Mouse (Mus musculus) hindbrain, embryonic 10.5 days (tissue): ENCODE data around the gene Vstm4. TPM values are rescaled to one million over a fixed set of nuclear protein-coding genes. Genes with fewer than 3 reads are reported as not detected.
A peak's percentile ranks its signal among the peaks of the same experiment; 100 is the strongest.

Source experiments
- DNase-seq: peaks from one replicate; pipeline ENCODE4 v3.0.0-alpha.2; 2017; ENCODE audit warnings: low spot score
- H3K27ac ChIP-seq: fragments of 300-500 bp; sonication (generic); 2 replicates; pipeline ENCODE4 v1.5.1; 2016; ENCODE audit warnings: mild to moderate bottlenecking, moderate library complexity
- H3K27me3 ChIP-seq: fragments of 300-500 bp; sonication (generic); 2 replicates; pipeline ENCODE4 v1.6.1; 2016; ENCODE audit warnings: mild to moderate bottlenecking; ENCODE audit not compliant: poor library complexity, insufficient read depth, severe bottlenecking
- H3K36me3 ChIP-seq: fragments of 300-500 bp; sonication (generic); 2 replicates; pipeline ENCODE4 v1.6.1; 2016; ENCODE audit warnings: mild to moderate bottlenecking, moderate library complexity
- H3K4me1 ChIP-seq: fragments of 300-500 bp; sonication (generic); replicated peaks from 2 replicates; pipeline ENCODE4 v1.6.1; 2016; ENCODE audit warnings: mild to moderate bottlenecking
- H3K4me3 ChIP-seq: fragments of 300-500 bp; sonication (generic); 2 replicates; pipeline ENCODE4 v1.5.1; 2016; ENCODE audit warnings: mild to moderate bottlenecking, moderate library complexity
- H3K9me3 ChIP-seq: fragments of 300-500 bp; sonication (generic); 2 replicates; pipeline ENCODE4 v1.6.1; 2016; ENCODE audit warnings: mild to moderate bottlenecking, moderate library complexity
- WGBS: fragments of 180-500 bp; shearing (Covaris S2); methylation state at CpG from one replicate; pipeline ENCODE4 v1.1.7; 2016; 5-methylcytosine and 5-hydroxymethylcytosine counted together
- polyA plus RNA-seq: library from polyadenylated mRNA; unstranded; fragments of >200 nt; fragmentation: Nextera tagmentation; extraction: Ambion mirVana; gene quantifications from 2 replicates; pipeline ENCODE4 v1.2.1, GENCODE M21; 2016

Vstm4 gene
- polyA plus RNA-seq, 1 experiment from 2014 or later, result 2.9 TPM

GRCm38 (mm10) chr14:32827994-32828650 lies 28.4 kb upstream of the Vstm4 start:
- peaks cover 7% of the 10 kb centered on the region; the same call in 1 of the 2 replicates for H3K9me3 ChIP-seq
- WGBS, result 50% methylated on average over 6 of the region's 6 CpGs
- H3K36me3 ChIP-seq, result no peaks in the 10 kb centered on the region
- no peak overlapping the region for H3K4me3 ChIP-seq
- peaks cover 47% of the 10 kb centered on the region for H3K4me1 ChIP-seq
- peak overlapping the region; percentile 41 for H3K27ac ChIP-seq
- no peaks in the 10 kb centered on the region for H3K27me3 ChIP-seq
- DNase-seq, result no peak

- Histone ChIP-seq H3K27me3 (no peaks in the 10 kb centered on the region), H3K27ac (no peak within 1 kb of the TSS), H3K4me3 (no peak within 1 kb of the TSS), H3K9me3 (peaks cover 7% of the 10 kb centered on the region; the same call in 1 of the 2 replicates), H3K36me3 (no peaks in the 10 kb centered on the region), H3K4me1 (peaks cover 8% of the 10 kb centered on the region; the same call in 1 of the 2 replicates)
- 81% methylated on average over 8 of the region's 8 CpGs for WGBS
- no peak for DNase-seq
Observed at GRCm38 (mm10) chr14:32833847-32834246, 22.7 kb upstream of the Vstm4 start, which contains the start of gene Fam170b. TSS of gene Fam170b (plus strand) at chr14:32833962.

GRCm38 (mm10) chr14:32835181-32835580 lies 21.4 kb upstream of the Vstm4 start:
- 91% methylated on average over 14 of the region's 14 CpGs for WGBS
- peaks cover 3% of the 10 kb centered on the region; the same call in 1 of the 2 replicates for H3K9me3 ChIP-seq
- H3K27me3 ChIP-seq, result no peaks in the 10 kb centered on the region
- H3K4me1 ChIP-seq, result peaks cover 8% of the 10 kb centered on the region; the same call in 1 of the 2 replicates
- DNase-seq, result no peak
- no peaks in the 10 kb centered on the region for H3K36me3 ChIP-seq
- no peak overlapping the region for H3K4me3 ChIP-seq
- no peak overlapping the region for H3K27ac ChIP-seq

GRCm38 (mm10) chr14:32835596-32835995 lies 21.0 kb upstream of the Vstm4 start:
- WGBS, result 89% methylated on average over 14 of the region's 14 CpGs
- Histone ChIP-seq H3K4me3 (no peak overlapping the region), H3K4me1 (peaks cover 8% of the 10 kb centered on the region; the same call in 1 of the 2 replicates), H3K9me3 (no peaks in the 10 kb centered on the region), H3K27ac (no peak overlapping the region), H3K27me3 (no peaks in the 10 kb centered on the region), H3K36me3 (no peaks in the 10 kb centered on the region)
- DNase-seq, result no peak

- 90% methylated on average over 11 of the region's 11 CpGs for WGBS
- Histone ChIP-seq H3K4me3 (no peak overlapping the region), H3K4me1 (peaks cover 8% of the 10 kb centered on the region; the same call in 1 of the 2 replicates), H3K27me3 (no peaks in the 10 kb centered on the region), H3K27ac (no peak overlapping the region), H3K36me3 (no peaks in the 10 kb centered on the region), H3K9me3 (no peaks in the 10 kb centered on the region)
- no peak for DNase-seq
Observed at GRCm38 (mm10) chr14:32836191-32836590, 20.4 kb upstream of the Vstm4 start.

GRCm38 (mm10) chr14:32842052-32842451 lies 14.5 kb upstream of the Vstm4 start:
- H3K4me1 ChIP-seq, result no peaks in the 10 kb centered on the region
- no peaks in the 10 kb centered on the region for H3K9me3 ChIP-seq
- H3K36me3 ChIP-seq, result no peaks in the 10 kb centered on the region
- no peak for DNase-seq
- no peak overlapping the region for H3K4me3 ChIP-seq
- H3K27me3 ChIP-seq, result no peaks in the 10 kb centered on the region
- no peak overlapping the region for H3K27ac ChIP-seq

GRCm38 (mm10) chr14:32854059-32854458 lies 2.5 kb upstream of the Vstm4 start:
- no peaks in the 10 kb centered on the region for H3K36me3 ChIP-seq
- no peak for DNase-seq
- H3K9me3 ChIP-seq, result no peaks in the 10 kb centered on the region
- H3K4me3 ChIP-seq, result no peak overlapping the region
- H3K27ac ChIP-seq, result no peak overlapping the region
- H3K4me1 ChIP-seq, result 0 out of 2 replicates have a peak, but pooled peaks cover 11% of the 10 kb centered on the region
- peaks cover 34% of the 10 kb centered on the region for H3K27me3 ChIP-seq
- WGBS, result 91% methylated on average over 4 of the region's 4 CpGs

GRCm38 (mm10) chr14:32856246-32856645 lies 310 bp upstream of the Vstm4 start:
- DNase-seq, result no peak
- Histone ChIP-seq H3K9me3 (no peaks in the 10 kb centered on the region), H3K36me3 (no peaks in the 10 kb centered on the region), H3K4me3 (peak overlapping the region; percentile 65), H3K27me3 (peaks cover 35% of the 10 kb centered on the region), H3K4me1 (peaks cover 32% of the 10 kb centered on the region), H3K27ac (no peak overlapping the region)
- 42% methylated on average over 5 of the region's 5 CpGs for WGBS

GRCm38 (mm10) chr14:32858361-32858760 lies 1.8 kb downstream of the Vstm4 start:
- peaks cover 37% of the 10 kb centered on the region for H3K4me1 ChIP-seq
- H3K36me3 ChIP-seq, result no peaks in the 10 kb centered on the region
- peaks cover 35% of the 10 kb centered on the region for H3K27me3 ChIP-seq
- DNase-seq, result no peak
- WGBS, result 96% methylated on average over 10 of the region's 10 CpGs
- H3K4me3 ChIP-seq, result no peak overlapping the region
- no peaks in the 10 kb centered on the region for H3K9me3 ChIP-seq
- H3K27ac ChIP-seq, result no peak overlapping the region

- no peaks in the 10 kb centered on the region for H3K9me3 ChIP-seq
- H3K36me3 ChIP-seq, result no peaks in the 10 kb centered on the region
- no peak overlapping the region for H3K27ac ChIP-seq
- peaks cover 35% of the 10 kb centered on the region for H3K27me3 ChIP-seq
- DNase-seq, result no peak
- H3K4me3 ChIP-seq, result no peak overlapping the region
- WGBS, result 76% methylated on average over 6 of the region's 6 CpGs
- H3K4me1 ChIP-seq, result peaks cover 37% of the 10 kb centered on the region
Observed at GRCm38 (mm10) chr14:32858941-32859510, 2.5 kb downstream of the Vstm4 start.

GRCm38 (mm10) chr14:32859831-32860569 lies 3.4 kb downstream of the Vstm4 start:
- Histone ChIP-seq H3K4me3 (no peak overlapping the region), H3K36me3 (no peaks in the 10 kb centered on the region), H3K27me3 (peaks cover 35% of the 10 kb centered on the region), H3K9me3 (no peaks in the 10 kb centered on the region), H3K27ac (peak overlapping the region; percentile 14; the same call in 1 of the 2 replicates), H3K4me1 (peaks cover 37% of the 10 kb centered on the region)
- DNase-seq, result peak; percentile 49
- WGBS, result 51% methylated on average over 11 of the region's 11 CpGs

GRCm38 (mm10) chr14:32861149-32861581 lies 4.6 kb downstream of the Vstm4 start:
- WGBS, result 33% methylated on average over 6 of the region's 6 CpGs
- H3K9me3 ChIP-seq, result no peaks in the 10 kb centered on the region
- peaks cover 25% of the 10 kb centered on the region for H3K27me3 ChIP-seq
- H3K27ac ChIP-seq, result peak overlapping the region; percentile 62
- H3K4me3 ChIP-seq, result no peak overlapping the region
- no peaks in the 10 kb centered on the region for H3K36me3 ChIP-seq
- peaks cover 37% of the 10 kb centered on the region for H3K4me1 ChIP-seq
- peak; percentile 12 for DNase-seq

GRCm38 (mm10) chr14:32861656-32862055 lies 5.1 kb downstream of the Vstm4 start:
- WGBS, result 35% methylated on average over 2 of the region's 2 CpGs
- Histone ChIP-seq H3K9me3 (no peaks in the 10 kb centered on the region), H3K4me3 (no peak overlapping the region), H3K27me3 (peaks cover 21% of the 10 kb centered on the region), H3K4me1 (peaks cover 33% of the 10 kb centered on the region), H3K27ac (peak overlapping the region; percentile 62), H3K36me3 (no peaks in the 10 kb centered on the region)
- no peak for DNase-seq
